Mouse (Mus musculus): ENCODE data around the gene Dkc1.
"Not testable (repeated sequence)": the region's sequence is repeated elsewhere in the genome, so short reads cannot be mapped to it uniquely, and the experiment has no call there.

Gene Dkc1

GRCm38 (mm10) chrX:75138182-75138581 lies 42.5 kb downstream of the Dkc1 start:
- DNase-seq (ENCODE audit: low spot score in 2 of 2), result no peak

DNA sequence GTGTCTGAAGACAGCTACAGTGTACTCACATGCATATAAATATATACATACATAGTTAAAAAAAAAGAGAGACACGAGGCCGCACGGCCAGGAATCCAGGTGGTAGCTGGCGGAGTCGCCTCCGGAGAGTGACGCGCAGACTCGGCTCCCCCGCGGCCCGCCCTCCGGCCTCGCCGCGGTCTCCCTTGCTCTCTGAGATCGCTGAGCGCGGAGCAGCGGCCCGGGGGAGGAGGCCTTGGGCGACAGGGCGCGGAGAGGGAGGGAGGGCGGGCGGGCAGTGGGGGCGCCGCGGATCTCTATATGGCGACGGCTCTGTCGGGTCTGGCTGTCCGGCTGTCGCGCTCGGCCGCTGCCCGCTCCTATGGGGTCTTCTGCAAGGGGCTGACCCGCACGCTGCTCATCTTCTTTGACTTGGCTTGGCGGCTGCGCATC lies 47.5 kb downstream of the Dkc1 start:
- not testable (repeated sequence) for DNase-seq (ENCODE audit: low spot score in 2 of 2)

DNA sequence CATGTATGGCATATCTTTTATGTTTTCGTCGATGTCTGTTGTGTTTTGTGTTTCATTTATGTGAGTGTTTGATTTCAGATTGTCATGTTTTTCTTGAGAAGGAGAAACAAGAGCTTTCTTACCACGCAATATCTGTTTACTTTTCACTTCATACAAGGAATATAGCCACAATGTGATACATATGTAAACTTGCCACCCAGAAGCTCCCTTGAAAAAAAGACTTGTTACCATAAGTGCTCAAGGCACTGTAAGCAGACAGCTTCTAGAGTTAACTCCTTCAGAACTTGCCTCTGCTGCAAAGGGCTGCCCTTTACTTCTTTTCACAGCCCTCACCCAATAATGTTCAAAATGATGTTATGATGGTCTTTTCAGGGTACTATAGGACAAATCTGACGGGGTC lies 52.8 kb downstream of the Dkc1 start:
- no peak for DNase-seq (ENCODE audit: low spot score in 2 of 2)

DNA sequence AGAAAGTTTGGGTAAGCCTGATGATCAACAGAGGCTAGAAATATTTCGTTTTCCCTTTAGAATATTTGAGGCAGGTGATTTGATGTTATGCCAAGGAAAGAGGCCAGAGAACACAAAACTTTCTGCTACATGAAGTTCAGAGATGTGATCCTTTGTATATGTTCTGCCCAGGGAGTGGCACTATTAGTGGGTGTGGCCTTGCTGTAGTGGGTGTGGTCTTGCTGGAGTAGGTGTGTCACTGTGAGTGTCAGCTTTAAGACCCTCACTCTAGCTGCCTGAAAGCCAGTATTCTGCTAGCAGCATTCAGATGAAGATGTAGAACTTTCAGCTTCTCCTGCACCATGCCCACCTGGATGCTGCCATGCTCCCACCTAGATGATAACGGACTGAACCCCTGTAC lies 54.6 kb downstream of the Dkc1 start:
- DNase-seq (ENCODE audit: low spot score in 2 of 2), result no peak

DNA sequence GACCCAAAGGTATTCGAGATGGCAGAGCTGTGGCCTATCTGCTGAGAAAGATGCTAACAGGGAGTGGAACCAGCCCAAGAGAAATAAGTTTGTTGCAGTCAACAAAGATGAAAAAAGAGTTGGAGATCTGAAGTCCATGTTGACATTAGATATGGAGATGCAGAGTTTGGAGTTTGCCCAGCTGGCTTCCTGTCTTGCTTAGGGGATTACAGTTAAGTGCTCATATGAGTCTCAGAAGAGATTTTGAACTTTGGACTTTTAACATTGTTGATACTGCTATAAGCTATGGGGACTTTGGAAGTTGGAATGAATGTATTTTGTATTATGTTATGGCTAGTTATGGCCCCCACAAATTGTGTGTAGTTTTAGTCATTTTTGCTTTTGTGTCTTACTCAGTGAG lies 56.6 kb downstream of the Dkc1 start:
- DNase-seq (ENCODE audit: low spot score in 2 of 2), result no peak

DNA sequence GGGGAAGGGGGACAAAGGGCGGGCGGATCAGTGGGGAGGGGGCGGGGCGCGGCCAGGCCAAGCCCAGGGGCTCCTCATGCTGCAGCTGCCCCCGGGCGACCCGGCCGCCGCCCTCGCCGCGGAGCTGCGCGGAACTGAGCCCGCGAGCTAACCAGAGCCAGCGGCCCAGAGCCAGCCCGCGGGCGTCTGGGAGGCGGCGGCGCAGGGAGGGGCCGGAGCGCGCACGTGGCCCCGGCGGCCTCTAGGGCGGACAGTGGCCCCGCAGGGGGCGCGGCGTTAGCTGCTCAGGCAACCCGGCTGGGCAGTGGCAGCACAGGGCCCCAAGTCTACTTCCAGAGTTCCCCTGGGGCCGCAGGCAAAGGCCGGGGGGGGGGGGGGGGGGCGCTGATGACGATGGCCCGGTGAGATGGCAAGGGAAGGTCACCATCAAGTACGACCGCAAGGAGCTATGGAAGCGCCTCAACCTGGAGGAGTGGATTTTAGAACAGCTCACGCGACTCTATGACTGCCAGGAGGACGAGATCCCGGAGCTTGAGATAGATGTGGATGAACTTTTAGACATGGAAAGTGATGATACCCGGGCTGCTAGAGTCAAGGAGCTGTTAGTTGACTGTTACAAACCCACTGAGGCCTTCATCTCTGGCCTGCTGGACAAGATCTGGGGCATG lies 60.1 kb downstream of the Dkc1 start:
- DNase-seq (ENCODE audit: low spot score in 2 of 2), result peak in 1 of 2 experiments; percentile 13
